Mouse (Mus musculus) lung, postnatal 25 days (tissue): Measurements from ENCODE around the gene Tmppe.
A peak's percentile ranks its signal among the peaks of the same experiment; 100 is the strongest.
"Not testable (repeated sequence)": the region's sequence is repeated elsewhere in the genome, so short reads cannot be mapped to it uniquely, and the experiment has no call there.

Source experiments
- DNase-seq: peaks from one replicate; pipeline ENCODE4 v3.0.0; 2022; ENCODE audit warnings: low spot score

Tmppe gene

GRCm38 (mm10) chr9:114400949-114401684 is at the start of gene Tmppe, which contains the start of gene Glb1:
TSS of gene Tmppe (plus strand) at chr9:114401105.
TSS of gene Glb1 (plus strand) at chr9:114401076.
- DNase-seq, result peak; percentile 86

GRCm38 (mm10) chr9:114367783-114368470 is 33.0 kb upstream of the Tmppe start:
- DNase-seq, result peak; percentile 82

- DNase-seq, result no peak
Measured at GRCm38 (mm10) chr9:114368471-114368858, 32.4 kb upstream of the Tmppe start.

GRCm38 (mm10) chr9:114369389-114369788 is 31.5 kb upstream of the Tmppe start:
- DNase-seq, result not testable (repeated sequence)

- DNase-seq, result not testable (repeated sequence)
Measured at GRCm38 (mm10) chr9:114371717-114372116, 29.2 kb upstream of the Tmppe start.

- no peak for DNase-seq
Measured at GRCm38 (mm10) chr9:114375276-114375962, 25.5 kb upstream of the Tmppe start.

GRCm38 (mm10) chr9:114377168-114377567 is 23.7 kb upstream of the Tmppe start:
- DNase-seq, result no peak

GRCm38 (mm10) chr9:114379871-114380270 is 21.0 kb upstream of the Tmppe start:
- no peak for DNase-seq

GRCm38 (mm10) chr9:114380881-114381733 is 19.8 kb upstream of the Tmppe start:
- DNase-seq, result peak; percentile 39

GRCm38 (mm10) chr9:114382936-114383710 is 17.8 kb upstream of the Tmppe start:
- DNase-seq, result no peak

GRCm38 (mm10) chr9:114384691-114385090 is 16.2 kb upstream of the Tmppe start:
- DNase-seq, result no peak

- no peak for DNase-seq
Measured at GRCm38 (mm10) chr9:114385160-114385559, 15.7 kb upstream of the Tmppe start.

- DNase-seq, result no peak
Measured at GRCm38 (mm10) chr9:114387086-114387485, 13.8 kb upstream of the Tmppe start.

GRCm38 (mm10) chr9:114388288-114388687 is 12.6 kb upstream of the Tmppe start:
- no peak for DNase-seq

GRCm38 (mm10) chr9:114388701-114389370 is 12.1 kb upstream of the Tmppe start:
- DNase-seq, result no peak

- DNase-seq, result no peak
Measured at GRCm38 (mm10) chr9:114389371-114389904, 11.5 kb upstream of the Tmppe start.

- peak; percentile 65 for DNase-seq
Measured at GRCm38 (mm10) chr9:114389905-114390748, 10.8 kb upstream of the Tmppe start, which contains the start of gene Crtap. TSS of gene Crtap (minus strand) at chr9:114390675.

- no peak for DNase-seq
Measured at GRCm38 (mm10) chr9:114390749-114391075, 10.2 kb upstream of the Tmppe start.

- DNase-seq, result not testable (repeated sequence)
Measured at GRCm38 (mm10) chr9:114394136-114394535, 6.8 kb upstream of the Tmppe start.
